Mouse (Mus musculus): ENCODE measurements at regions not wholly inside any gene's neighbourhood (a gene's known extent, or its start where the extent isn't known, plus 50 kb on each side); places are given as distances from the start of the nearest gene placed in this dataset.

DNA sequence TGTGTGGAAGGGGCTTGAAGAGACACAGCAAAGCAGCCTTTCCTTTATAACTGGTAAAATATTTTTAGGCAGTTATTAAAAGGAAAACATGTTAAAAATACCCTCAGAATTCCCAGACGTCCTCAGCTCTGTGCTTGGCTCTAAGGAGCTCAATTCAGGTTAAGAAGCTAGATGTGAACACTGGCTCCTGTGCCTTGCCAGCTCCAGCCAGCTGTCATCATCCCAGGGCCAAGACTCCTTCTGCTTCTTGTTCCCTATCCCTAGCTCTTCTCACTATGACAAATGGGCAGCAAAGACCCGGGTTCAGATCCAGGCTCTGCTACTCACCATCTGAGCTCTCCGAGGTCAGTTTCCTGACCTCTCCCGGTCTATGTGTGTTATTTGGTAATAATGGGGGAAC is 293.5 kb upstream of the Rtl1 start:
- TF ChIP-seq TAL1 (conservative IDR thresholded peaks at IDR 0.05; ENCODE audit: low read depth, low read length) (no peak), CTCF (IDR thresholded peaks at IDR 0.05; ENCODE audit: low read depth, low read length) (no peak), GATA1 (IDR thresholded peaks at IDR 0.05; ENCODE audit: borderline replicate concordance, low read length) (no peak)
